Mouse (Mus musculus): Measurements from ENCODE around the gene Def6.

Def6 gene

DNA sequence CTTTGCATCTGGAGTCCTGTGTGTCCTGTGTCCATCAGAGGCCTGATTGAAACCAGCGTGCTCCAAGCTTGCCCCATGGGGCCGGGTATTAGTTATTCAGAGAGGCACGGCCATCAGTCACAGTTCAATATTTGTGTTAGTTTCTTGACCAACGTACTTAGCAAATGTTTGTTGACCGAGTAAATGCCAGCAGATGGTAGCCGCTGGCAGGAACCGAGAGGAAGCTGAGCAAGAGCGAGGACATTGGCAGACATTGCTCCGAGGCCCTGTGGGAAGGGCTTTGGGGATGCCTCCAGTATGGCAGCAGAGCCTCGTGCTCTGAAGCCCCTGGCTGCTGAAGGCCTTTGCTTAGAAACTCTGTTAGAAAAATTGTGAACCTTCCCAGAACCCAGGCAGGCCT, 70.1 kb downstream of the Def6 start:
- DNase-seq: no peak

DNA sequence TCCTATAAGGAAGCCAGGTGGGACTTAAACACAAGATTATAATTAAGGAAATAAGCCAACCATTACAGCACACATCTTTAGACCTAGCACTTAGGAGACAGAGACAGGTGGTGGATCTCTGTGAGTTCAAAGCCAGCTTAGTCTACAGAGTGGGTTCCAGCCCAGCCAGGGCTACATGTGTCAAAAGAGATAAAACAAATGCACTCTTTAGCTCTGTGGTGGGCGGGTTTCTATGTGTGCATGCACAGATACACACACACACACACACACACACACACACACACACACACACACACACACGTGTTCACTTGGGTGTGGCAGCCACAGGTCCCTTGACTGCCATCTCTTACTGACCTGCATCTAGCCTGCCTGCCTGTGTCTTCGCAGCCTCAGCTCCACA, 70.6 kb downstream of the Def6 start:
- DNase-seq: no peak
